Mouse (Mus musculus): ENCODE measurements around the gene Cdca8.

GRCm38 (mm10) chr4:124970194-124970593 is 31.1 kb upstream of the Cdca8 start:
- TF ChIP-seq CTCF (IDR thresholded peaks at IDR 0.05; ENCODE audit: control insufficient read depth, insufficient read depth, low read length) (no peak), POLR2A (IDR thresholded peaks at IDR 0.05; ENCODE audit: borderline replicate concordance, control insufficient read depth, low read depth, low read length) (no peak)
